Mouse (Mus musculus) limb, embryonic 14.5 days (tissue): Measurements from ENCODE around the gene Socs3. TPM values are rescaled to one million over a fixed set of nuclear protein-coding genes. Genes with fewer than 3 reads are reported as not detected.
A peak's percentile ranks its signal among the peaks of the same experiment; 100 is the strongest.

Source experiments
- ATAC-seq: fragments of 200-750 bp; cut with Nextera tagmentation; 2 replicates; pipeline ENCODE4 v1.8.0; 2017; ENCODE audit warnings: low read depth, moderate number of reproducible peaks, moderate TSS enrichment; ENCODE audit not compliant: low FRiP score
- DNase-seq: peaks from one replicate; pipeline ENCODE4 v3.0.0-alpha.2; 2015; ENCODE audit warnings: low spot score
- H3K27ac ChIP-seq: fragments of 300-500 bp; sonication (generic); replicated peaks from 2 replicates; pipeline ENCODE4 v1.5.1; 2014; ENCODE audit warnings: low read depth, mild to moderate bottlenecking, low read length, moderate library complexity, mixed read lengths
- H3K27me3 ChIP-seq: fragments of 300-500 bp; sonication (generic); 2 replicates; pipeline ENCODE4 v1.6.1; 2014; ENCODE audit warnings: low read length, mixed read lengths; ENCODE audit not compliant: control insufficient read depth, insufficient read depth
- H3K36me3 ChIP-seq: fragments of 300-500 bp; sonication (generic); 2 replicates; pipeline ENCODE4 v1.6.1; 2014; ENCODE audit warnings: mild to moderate bottlenecking, low read length, moderate library complexity, mixed read lengths; ENCODE audit not compliant: control insufficient read depth, insufficient read depth
- H3K4me1 ChIP-seq: fragments of 300-500 bp; sonication (generic); 2 replicates; pipeline ENCODE4 v1.6.1; 2014; ENCODE audit warnings: antibody characterized with exemption, low read length, mixed read lengths; ENCODE audit not compliant: control insufficient read depth, insufficient read depth
- H3K4me2 ChIP-seq: fragments of 300-500 bp; sonication (generic); replicated peaks from 2 replicates; pipeline ENCODE4 v1.6.1; 2014; ENCODE audit warnings: low read depth, mild to moderate bottlenecking, low read length, moderate library complexity; ENCODE audit not compliant: severe bottlenecking
- H3K4me3 ChIP-seq: fragments of 300-500 bp; sonication (generic); replicated peaks from 2 replicates; pipeline ENCODE4 v1.5.1; 2014; ENCODE audit warnings: low read length
- H3K9ac ChIP-seq: fragments of 300-500 bp; sonication (generic); 2 replicates; pipeline ENCODE4 v1.6.1; 2014; ENCODE audit warnings: mild to moderate bottlenecking, low read depth, low read length, moderate library complexity; ENCODE audit not compliant: severe bottlenecking
- H3K9me3 ChIP-seq: fragments of 300-500 bp; sonication (generic); 2 replicates; pipeline ENCODE4 v1.6.1; 2016; ENCODE audit warnings: low read length; ENCODE audit not compliant: control insufficient read depth
- POLR2A ChIP-seq: fragments of 200-500 bp; IDR thresholded peaks from 2 replicates; pipeline ENCODE4 v1.8.0; 2012; ENCODE audit warnings: inconsistent platforms, mild to moderate bottlenecking, moderate library complexity, borderline replicate concordance; ENCODE audit not compliant: insufficient read depth, insufficient read length; ENCODE audit errors: extremely low read depth
- WGBS: fragments of 180-500 bp; shearing (Covaris S2); extraction: QIAGEN DNeasy Blood & Tissue Kit; methylation state at CpG from one replicate; pipeline ENCODE4 v1.1.7; 2014; 5-methylcytosine and 5-hydroxymethylcytosine counted together
- polyA plus RNA-seq, 2 experiments: library from polyadenylated mRNA; depleted of rRNA in 1 of 2; stranded (reverse) in 1 of 2; unstranded in 1 of 2; fragments of >200 nt; fragmentation: Nextera tagmentation in 1 of 2; extraction: Ambion mirVana in 1 of 2; gene quantifications; 2 replicates each; pipeline versions ENCODE4 v1.2.1 to v1.2.3; 2012 to 2014

Socs3 gene
- polyA plus RNA-seq, 2 experiments: 6.4 to 18.4 TPM

- H3K9me3 ChIP-seq: no peaks in the 10 kb centered on the region
- H3K4me3 ChIP-seq: no peak overlapping the region
- WGBS: 73% methylated on average over 6 of the region's 6 CpGs
- TF ChIP-seq POLR2A: no peak
- peaks cover 34% of the 10 kb centered on the region for H3K4me1 ChIP-seq
- H3K27ac ChIP-seq: no peak overlapping the region
- peak overlapping the region; percentile 16; the same call in 1 of the 2 replicates for H3K9ac ChIP-seq
- H3K36me3 ChIP-seq: no peaks in the 10 kb centered on the region
- no peak for ATAC-seq
- H3K4me2 ChIP-seq: no peak overlapping the region
- H3K27me3 ChIP-seq: no peaks in the 10 kb centered on the region
- DNase-seq: no peak
These were observed 18.5 kb downstream of the Socs3 start for GRCm38 (mm10) chr11:117951391-117951790.

GRCm38 (mm10) chr11:117949392-117950091 is 20.3 kb downstream of the Socs3 start:
- ATAC-seq (peak; percentile 89), DNase-seq (peak; percentile 86)
- peaks cover 30% of the 10 kb centered on the region for H3K4me1 ChIP-seq
- no peaks in the 10 kb centered on the region for H3K27me3 ChIP-seq
- no peak for TF ChIP-seq POLR2A
- 2% methylated on average over 44 of the region's 49 CpGs for WGBS
- peak overlapping the region; percentile 66 for H3K4me2 ChIP-seq
- no peaks in the 10 kb centered on the region for H3K9me3 ChIP-seq
- peak overlapping the region; percentile 43; the same call in 1 of the 2 replicates for H3K27ac ChIP-seq
- peak overlapping the region; percentile 60 for H3K9ac ChIP-seq
- H3K4me3 ChIP-seq: peak overlapping the region; percentile 35
- no peaks in the 10 kb centered on the region for H3K36me3 ChIP-seq

GRCm38 (mm10) chr11:117946996-117947419 is 22.8 kb downstream of the Socs3 start:
- Histone ChIP-seq H3K36me3 (no peaks in the 10 kb centered on the region), H3K27ac (no peak overlapping the region), H3K4me2 (no peak overlapping the region), H3K9me3 (no peaks in the 10 kb centered on the region; the same call in 1 of the 2 replicates), H3K27me3 (no peaks in the 10 kb centered on the region), H3K9ac (no peak overlapping the region), H3K4me3 (no peak overlapping the region), H3K4me1 (peaks cover 22% of the 10 kb centered on the region)
- TF ChIP-seq POLR2A: no peak
- WGBS: 71% methylated on average over 10 of the region's 10 CpGs
- DNase-seq: no peak
- no peak for ATAC-seq

- no peak for ATAC-seq
- Histone ChIP-seq H3K9me3 (no peaks in the 10 kb centered on the region; the same call in 1 of the 2 replicates), H3K36me3 (no peaks in the 10 kb centered on the region), H3K9ac (no peak overlapping the region), H3K4me3 (no peak overlapping the region), H3K4me1 (peaks cover 16% of the 10 kb centered on the region), H3K4me2 (no peak overlapping the region), H3K27me3 (no peaks in the 10 kb centered on the region), H3K27ac (no peak overlapping the region)
- 53% methylated on average over 11 of the region's 11 CpGs for WGBS
- TF ChIP-seq POLR2A: no peak
- no peak for DNase-seq
These were observed 23.5 kb downstream of the Socs3 start for GRCm38 (mm10) chr11:117946195-117946979.

- no peaks in the 10 kb centered on the region; the same call in 1 of the 2 replicates for H3K9me3 ChIP-seq
- no peak for TF ChIP-seq POLR2A
- no peak overlapping the region for H3K4me2 ChIP-seq
- no peak for DNase-seq
- no peaks in the 10 kb centered on the region for H3K27me3 ChIP-seq
- H3K4me1 ChIP-seq: peaks cover 19% of the 10 kb centered on the region
- WGBS: 45% methylated on average over 4 of the region's 4 CpGs
- no peak for ATAC-seq
- no peak overlapping the region for H3K9ac ChIP-seq
- H3K27ac ChIP-seq: no peak overlapping the region
- H3K4me3 ChIP-seq: no peak overlapping the region
- H3K36me3 ChIP-seq: no peaks in the 10 kb centered on the region
These were observed 28.0 kb downstream of the Socs3 start for GRCm38 (mm10) chr11:117941848-117942247.
